Mouse (Mus musculus) bone marrow, adult 2 months (tissue): Measurements from ENCODE around the gene Macrod2.

Experiments used
- CTCF ChIP-seq: fragments of 200-500 bp; IDR thresholded peaks from 2 replicates; pipeline ENCODE4 v1.5.1; 2011; ENCODE audit warnings: low read length, control low read depth; ENCODE audit not compliant: control insufficient read depth, insufficient read depth
- POLR2A ChIP-seq: fragments of 200-500 bp; IDR thresholded peaks from 2 replicates; pipeline ENCODE4 v1.6.1; 2011; ENCODE audit warnings: low read depth, mild to moderate bottlenecking, control low read depth, low read length, borderline replicate concordance; ENCODE audit not compliant: control insufficient read depth

- TF ChIP-seq POLR2A (no peak), CTCF (no peak)
These were observed 1223.1 kb downstream of the Macrod2 start for GRCm38 (mm10) chr2:141618257-141618656.
